Mouse (Mus musculus) adrenal gland, adult 2 months (tissue): ENCODE results near the gene Slc6a1. TPM values are rescaled to one million over a fixed set of nuclear protein-coding genes. Genes with fewer than 3 reads are reported as not detected.
A peak's percentile ranks its signal among the peaks of the same experiment; 100 is the strongest.

Source experiments
- DNase-seq: peaks from one replicate; pipeline ENCODE4 v3.0.0; 2021
- polyA plus RNA-seq: library from polyadenylated mRNA; depleted of rRNA; stranded (reverse); fragments of >200 nt; gene quantifications from 2 replicates; pipeline ENCODE4 v1.2.3, GENCODE M21; 2012; rRNA removed
- total RNA-seq, 2 experiments: library from RNA; stranded (reverse); gene quantifications; 2 replicates each; pipeline ENCODE4 v1.2.3; 2021

Slc6a1 gene
- total and polyA plus RNA-seq, 3 experiments = not detected

- DNase-seq = peak; percentile 13
These were observed 75.7 kb downstream of the Slc6a1 start for GRCm38 (mm10) chr6:114358171-114358570.

DNA sequence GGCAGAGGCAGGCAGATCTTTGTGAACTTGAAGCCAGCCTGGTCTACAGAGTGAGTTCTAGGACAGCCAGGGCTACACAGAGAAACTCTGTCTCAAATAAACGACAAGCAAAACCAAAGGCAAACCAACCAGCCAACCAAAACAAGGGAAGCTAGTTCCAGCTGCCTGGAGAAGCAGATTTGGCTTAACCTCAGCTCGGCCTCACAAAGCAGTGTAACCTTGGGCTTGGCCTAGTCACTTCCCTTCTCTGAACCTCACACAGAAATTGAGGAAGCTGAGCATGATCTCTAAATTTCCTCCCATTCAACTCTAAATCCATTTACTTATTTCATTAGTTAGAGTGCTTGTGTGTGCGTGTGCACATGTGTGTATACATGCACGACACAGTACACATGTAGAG, 79.9 kb downstream of the Slc6a1 start:
- no peak for DNase-seq

- no peak for DNase-seq
These were observed 81.3 kb downstream of the Slc6a1 start for GRCm38 (mm10) chr6:114363740-114364139.

DNA sequence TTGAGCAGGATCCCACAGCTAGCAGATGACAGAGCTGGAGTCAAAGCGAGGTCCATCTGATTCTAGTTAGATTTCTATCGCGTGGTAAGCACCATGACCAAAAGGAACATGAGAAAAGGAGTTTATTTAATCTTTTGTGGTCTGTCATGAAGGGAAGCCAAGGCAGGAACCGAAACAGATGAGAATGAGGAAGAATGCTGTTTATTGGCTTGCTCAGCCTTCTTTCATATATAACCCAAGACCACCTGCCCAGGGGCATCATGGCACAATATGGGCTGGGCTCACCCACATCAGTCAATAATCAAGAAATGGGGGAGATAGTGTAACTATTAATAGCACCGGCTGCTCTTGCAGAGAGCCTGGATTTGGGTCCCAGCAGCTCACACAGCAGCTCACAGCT, 82.3 kb downstream of the Slc6a1 start:
- DNase-seq = no peak

DNA sequence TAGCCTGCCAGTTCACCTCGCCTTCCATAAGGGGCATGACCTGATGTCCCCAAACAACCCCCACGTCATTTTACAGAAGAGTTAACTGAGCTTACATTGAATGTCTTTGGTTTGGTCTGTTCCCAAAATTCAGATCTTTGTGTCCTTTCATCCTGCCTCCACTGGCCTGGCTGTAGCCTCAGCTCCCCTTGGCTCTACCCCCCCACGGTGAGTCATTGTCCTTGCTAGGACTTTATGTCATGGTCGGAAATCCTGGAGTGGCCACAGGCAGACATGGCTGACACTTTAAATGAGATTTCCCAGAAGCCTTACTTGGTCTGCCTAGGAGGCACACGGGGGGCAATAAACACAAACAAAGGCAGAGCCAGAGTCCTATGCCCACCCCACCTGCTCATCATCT, 83.8 kb downstream of the Slc6a1 start:
- peak; percentile 85 for DNase-seq

Other genes with a start within 250 kb of the Slc6a1 start
- gene Atp2b2, start 240.0 kb upstream of the Slc6a1 start, total RNA-seq = 1 to 10 TPM; 3.9 to 8.5 TPM
- gene Atp2b2, start 240.0 kb upstream of the Slc6a1 start, polyA plus RNA-seq = 1.5 and 2.1 TPM in 2 replicates
- gene Slc6a11, start 151.4 kb upstream of the Slc6a1 start, total RNA-seq = under 1 TPM in 1 of 2 experiments, not detected in 1; 0.06 TPM
- 0.02 and 0.13 TPM in 2 replicates for gene Slc6a11, start 151.4 kb upstream of the Slc6a1 start, polyA plus RNA-seq
- gene Hrh1, start 115.3 kb downstream of the Slc6a1 start, total RNA-seq = 1 to 10 TPM; 1.2 to 1.7 TPM
- gene Hrh1, start 115.3 kb downstream of the Slc6a1 start, polyA plus RNA-seq = 0.63 and 0.80 TPM in 2 replicates